Mouse (Mus musculus) bone marrow macrophage, adult 2 months (primary cell): ENCODE measurements around the gene Fancc.

Experiments used
- CTCF ChIP-seq: IDR thresholded peaks from 2 replicates; pipeline ENCODE4 v1.5.1; 2012; ENCODE audit warnings: low read depth, mild to moderate bottlenecking, low read length, moderate library complexity
- POLR2A ChIP-seq: IDR thresholded peaks from 2 replicates; pipeline ENCODE4 v1.6.1; 2012; ENCODE audit warnings: mild to moderate bottlenecking, low read depth, low read length, borderline replicate concordance

DNA sequence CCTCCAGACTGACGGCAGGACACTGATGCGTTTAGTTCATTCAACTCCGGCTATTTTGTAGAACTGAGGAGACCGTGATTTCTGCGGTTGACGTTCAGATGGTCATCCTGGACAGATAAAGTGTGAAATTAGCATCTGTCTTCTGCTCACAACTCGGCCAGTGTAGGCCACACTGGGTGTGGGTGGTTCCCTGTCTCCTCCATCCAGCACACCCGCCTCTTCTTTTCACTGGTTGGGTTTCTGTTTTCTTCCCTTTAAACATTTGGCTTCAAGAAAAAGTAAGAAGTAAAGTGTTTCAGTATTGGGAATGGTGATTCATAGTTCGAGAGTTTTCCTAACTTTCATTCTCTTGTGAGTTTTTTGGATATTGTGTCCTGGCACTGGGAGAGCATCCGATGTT is 248.8 kb downstream of the Fancc start:
- TF ChIP-seq CTCF (no peak), POLR2A (no peak)
